Mouse (Mus musculus) heart, adult 2 months (tissue): ENCODE measurements at regions not wholly inside any gene's neighbourhood (a gene's known extent, or its start where the extent isn't known, plus 50 kb on each side); places are given as distances from the start of the nearest gene placed in this dataset.

ENCODE experiments used
- CTCF ChIP-seq: fragments of 200-600 bp; IDR thresholded peaks from 2 replicates; pipeline ENCODE4 v1.8.1; 2022; ENCODE audit warnings: antibody characterized with exemption, mild to moderate bottlenecking, moderate library complexity
- POLR2A ChIP-seq: fragments of 200-500 bp; IDR thresholded peaks from 2 replicates; pipeline ENCODE4 v1.6.1; 2011; ENCODE audit warnings: mild to moderate bottlenecking, low read depth, low read length, control low read depth; ENCODE audit not compliant: insufficient read depth

- no peak for TF ChIP-seq CTCF
- TF ChIP-seq POLR2A, result no peak
These were observed 159.8 kb upstream of the Tshz3 start for GRCm38 (mm10) chr7:36538111-36538510.
